Mouse (Mus musculus) inflammation-experienced regulatory T-cells, adult 16 weeks (primary cell): ENCODE measurements around the gene Tsnax. TPM values are rescaled to one million over a fixed set of nuclear protein-coding genes. Genes with fewer than 3 reads are reported as not detected.

Experiments
- polyA plus RNA-seq: library from polyadenylated mRNA; unstranded; fragments of 100-300 nt; shearing (Covaris generic); gene quantifications from one replicate; pipeline ENCODE4 v1.2.1, GENCODE M21; 2017

Tsnax gene
- 68.8 TPM for polyA plus RNA-seq

GRCm38 (mm10) chr8:125012695-125013627 lies at the start of gene Tsnax:
Gene Tsnax, plus strand, starts transcription at chr8:125012997.

GRCm38 (mm10) chr8:125053505-125054435 lies 41.0 kb downstream of the Tsnax start, which contains the start of gene Disc1:
Gene Disc1, plus strand, starts transcription at chr8:125054195.

Other genes starting within 250 kb of the Tsnax start
- not detected for gene Trim67, start 219.9 kb upstream of the Tsnax start, polyA plus RNA-seq
- 127 TPM for gene Gnpat, start 150.0 kb upstream of the Tsnax start, polyA plus RNA-seq
- 33.6 TPM for gene 2810004N23Rik, start 149.9 kb upstream of the Tsnax start, polyA plus RNA-seq
- gene Exoc8, start 115.3 kb upstream of the Tsnax start, polyA plus RNA-seq = 3.0 TPM
- gene Sprtn, start 115.1 kb upstream of the Tsnax start, polyA plus RNA-seq = 3.5 TPM
- 4.5 TPM for gene Egln1, start 63.7 kb upstream of the Tsnax start, polyA plus RNA-seq
- gene Disc1, start 41.2 kb downstream of the Tsnax start, polyA plus RNA-seq = 0.48 TPM